Mouse (Mus musculus) lung, adult 2 months (tissue): ENCODE data around the gene Igdcc4.

Source experiments
- CTCF ChIP-seq: fragments of 200-500 bp; IDR thresholded peaks from 2 replicates; pipeline ENCODE4 v1.5.1; 2011; ENCODE audit warnings: mild to moderate bottlenecking, low read length, control low read depth; ENCODE audit not compliant: insufficient read depth
- POLR2A ChIP-seq: fragments of 200-500 bp; IDR thresholded peaks from 2 replicates; pipeline ENCODE4 v1.6.1; 2011; ENCODE audit warnings: low read depth, mild to moderate bottlenecking, control low read depth, low read length, borderline replicate concordance; ENCODE audit errors: extremely low read depth

- TF ChIP-seq POLR2A (no peak), CTCF (no peak)
These were observed 18.1 kb upstream of the Igdcc4 start for GRCm38 (mm10) chr9:65083075-65083765.
